ENCODE assay signal across 10 mouse cellular contexts in the genomic region with DNA sequence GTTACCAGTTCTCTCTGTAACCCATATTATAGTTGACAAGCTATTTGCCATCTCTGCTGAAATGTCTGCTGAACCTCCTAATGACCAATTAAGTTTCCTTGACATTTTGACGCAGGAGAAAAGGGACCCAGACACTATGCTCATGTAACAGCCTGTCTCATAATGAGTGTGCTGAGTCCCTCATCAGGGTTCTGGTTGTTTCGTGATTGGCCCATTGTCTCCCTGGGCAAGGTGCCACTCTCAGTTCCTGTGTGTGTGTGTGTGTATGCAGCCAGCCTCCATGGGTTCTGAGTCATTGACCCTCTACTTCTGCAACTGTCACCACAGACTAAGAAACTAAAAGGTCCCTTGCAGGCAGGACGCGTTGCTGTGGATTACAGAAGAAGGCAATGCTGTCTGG.
DNase-seq lines count a peak whose midpoint lies in the region; ATAC-seq lines count a peak whose summit lies in the region.
"Had no signal": no experiment of that assay in that cellular context is flagged by ENCODE, and none has a peak within 500 bp of the region (broad histone marks: within the 10 kb centered on the region; RNA-seq: fewer than 3 reads in every experiment).

No protein-coding gene starts in this region.

- no peak overlapping the region for H3K9ac ChIP-seq in forebrain, embryonic 12.5 days
- H3K9ac ChIP-seq in forebrain, embryonic 16.5 days (replicated peaks; ENCODE audit: low read depth, low read length): no peak overlapping the region

- no peak overlapping the region for H3K4me2 ChIP-seq in forebrain, embryonic 12.5 days
- H3K4me2 ChIP-seq in forebrain, embryonic 16.5 days (ENCODE audit: low read length): no peak overlapping the region

- no peaks in the 10 kb centered on the region for H3K27me3 ChIP-seq in forebrain, embryonic 12.5 days
- no peaks in the 10 kb centered on the region for H3K27me3 ChIP-seq in forebrain, embryonic 16.5 days (replicated peaks; ENCODE audit: control insufficient read depth, insufficient read depth, low read length)

- peak; percentile 46; the same call in 1 of the 2 replicates for ATAC-seq in forebrain, embryonic 12.5 days (ENCODE audit: low FRiP score)
- no peak for ATAC-seq in forebrain, embryonic 16.5 days
- peak; percentile 76 for ATAC-seq in activated CD4-positive, CD25-positive, alpha-beta regulatory T cell, adult 4 months
- ATAC-seq in granulocyte monocyte progenitor cell, adult 5-6 weeks (replicated peaks; ENCODE audit: poor library complexity, severe bottlenecking): peak; percentile 96

- H3K4me1 ChIP-seq in forebrain, embryonic 12.5 days: peaks cover 4% of the 10 kb centered on the region; the same call in 1 of the 2 replicates
- peaks cover 9% of the 10 kb centered on the region for H3K4me1 ChIP-seq in forebrain, embryonic 16.5 days (replicated peaks; ENCODE audit: control insufficient read depth, insufficient read depth, low read length)

- no peak overlapping the region for H3K4me3 ChIP-seq in forebrain, embryonic 12.5 days (replicated peaks)
- no peak overlapping the region for H3K4me3 ChIP-seq in forebrain, embryonic 16.5 days (replicated peaks; ENCODE audit: low read length)

- H3K27ac ChIP-seq in forebrain, embryonic 12.5 days: no peak overlapping the region
- H3K27ac ChIP-seq in forebrain, embryonic 16.5 days (ENCODE audit: low read length): no peak overlapping the region

- no peaks in the 10 kb centered on the region for H3K36me3 ChIP-seq in forebrain, embryonic 12.5 days (replicated peaks)
- no peaks in the 10 kb centered on the region for H3K36me3 ChIP-seq in forebrain, embryonic 16.5 days (ENCODE audit: control insufficient read depth, insufficient read depth)
- H3K36me3 ChIP-seq: G1E had no signal

- no peaks in the 10 kb centered on the region for H3K9me3 ChIP-seq in forebrain, embryonic 12.5 days
- H3K9me3 ChIP-seq in forebrain, embryonic 16.5 days (ENCODE audit: control insufficient read depth, low read length): no peaks in the 10 kb centered on the region
- H3K9me3 ChIP-seq: G1E had no signal

- DNase-seq in 3134 (ENCODE audit: extremely low read depth, insufficient read length, low spot score): peak; percentile 44
- no peak for DNase-seq in embryo, embryonic 10.5 days (ENCODE audit: low spot score)
- DNase-seq in frontal cortex, adult 2 months (ENCODE audit: extremely low spot score in 1 of 2, low spot score in 1 of 2): no peak
- no peak for DNase-seq in right cerebral cortex, postnatal 4 days
- DNase-seq: gastrocnemius, postnatal 14 days had no signal

- WGBS in forebrain, embryonic 12.5 days: 61% methylated on average over 4 of the region's 4 CpGs
- 31% methylated on average over 4 of the region's 4 CpGs for WGBS in forebrain, embryonic 16.5 days
